Mouse (Mus musculus): Measurements from ENCODE around the gene Skil.

Skil gene

GRCm38 (mm10) chr3:31083507-31084245 lies 11.2 kb upstream of the Skil start:
- DNase-seq (ENCODE audit: low read depth): peak; percentile 50

GRCm38 (mm10) chr3:31085000-31085399 lies 9.9 kb upstream of the Skil start:
- DNase-seq (ENCODE audit: low read depth): peak; percentile 50

GRCm38 (mm10) chr3:31088789-31089775 lies 5.8 kb upstream of the Skil start:
- no peak for DNase-seq (ENCODE audit: low read depth)

DNA sequence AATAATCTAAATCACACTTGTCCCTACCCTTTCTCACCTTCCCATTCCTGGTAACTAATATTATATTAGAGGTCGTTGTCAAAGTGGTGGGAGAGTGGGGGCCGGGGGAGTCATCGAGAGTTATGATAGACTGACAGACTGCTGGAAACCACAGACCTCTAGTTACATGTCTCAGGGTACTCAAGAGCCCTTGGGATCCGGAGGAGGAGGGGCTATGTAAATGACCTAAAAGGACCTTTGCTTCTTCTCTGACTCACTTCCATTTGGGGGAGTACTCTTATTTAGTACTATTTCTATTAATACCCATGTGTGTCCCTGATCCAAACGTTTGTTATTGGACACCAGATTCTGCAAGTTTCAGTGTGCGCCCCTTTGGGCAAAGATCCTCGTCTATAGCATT lies 4.9 kb upstream of the Skil start:
- no peak for DNase-seq (ENCODE audit: low read depth)

- no peak for DNase-seq (ENCODE audit: low read depth)
Measured at GRCm38 (mm10) chr3:31093196-31093595, 1.7 kb upstream of the Skil start.

GRCm38 (mm10) chr3:31093627-31094351 lies 1.1 kb upstream of the Skil start:
- peak; percentile 94 for DNase-seq (ENCODE audit: low read depth)

- no peak for DNase-seq (ENCODE audit: low read depth)
Measured at GRCm38 (mm10) chr3:31095179-31095490, 277 bp downstream of the Skil start.

- peak; percentile 84 for DNase-seq (ENCODE audit: low read depth)
Measured at GRCm38 (mm10) chr3:31095491-31096154, 765 bp downstream of the Skil start.

DNA sequence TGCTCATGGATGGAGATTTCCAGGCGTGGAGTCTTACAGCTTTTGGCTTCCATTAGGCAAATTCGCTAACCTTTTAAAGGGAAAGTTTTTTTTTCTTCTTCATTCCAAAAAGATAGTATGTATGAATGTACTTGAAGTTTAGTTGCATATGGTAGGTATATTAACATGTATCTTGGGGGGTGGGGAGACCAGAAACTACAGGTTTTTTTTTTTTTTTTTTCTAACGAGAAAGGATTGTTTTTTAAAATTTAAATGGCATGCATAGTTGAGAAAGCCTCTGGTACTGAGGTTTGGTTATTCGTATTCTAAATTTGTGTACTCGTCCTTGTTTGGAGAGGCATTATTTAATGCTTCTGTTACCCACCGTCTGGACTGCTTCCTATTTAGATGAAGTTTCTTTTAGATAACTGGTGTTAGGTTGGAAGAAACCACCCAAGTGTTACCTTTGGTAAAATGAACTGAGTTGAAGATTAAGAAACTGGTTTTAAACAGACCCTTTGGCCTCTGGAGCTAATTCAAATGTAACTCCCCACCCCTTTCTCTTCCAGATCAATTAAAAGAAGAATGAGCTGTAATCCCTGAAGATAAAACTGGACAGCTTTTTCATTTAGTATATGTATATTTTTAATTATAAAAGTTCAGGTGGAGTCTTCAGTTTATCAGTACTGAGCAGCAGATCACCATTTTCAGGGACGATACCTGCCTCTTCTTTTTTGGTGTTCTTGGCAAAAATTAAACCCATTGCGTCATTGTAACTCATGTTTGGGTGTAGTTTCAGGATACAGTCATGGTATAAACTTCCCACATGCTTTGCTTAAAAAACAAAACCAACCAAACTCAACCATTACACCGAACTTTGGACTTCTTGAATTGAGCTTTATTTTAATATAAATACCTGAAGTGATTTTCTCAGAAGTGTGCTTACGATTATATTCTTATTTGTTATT lies 1.6 kb downstream of the Skil start:
- DNase-seq (ENCODE audit: low read depth): peak; percentile 46

DNA sequence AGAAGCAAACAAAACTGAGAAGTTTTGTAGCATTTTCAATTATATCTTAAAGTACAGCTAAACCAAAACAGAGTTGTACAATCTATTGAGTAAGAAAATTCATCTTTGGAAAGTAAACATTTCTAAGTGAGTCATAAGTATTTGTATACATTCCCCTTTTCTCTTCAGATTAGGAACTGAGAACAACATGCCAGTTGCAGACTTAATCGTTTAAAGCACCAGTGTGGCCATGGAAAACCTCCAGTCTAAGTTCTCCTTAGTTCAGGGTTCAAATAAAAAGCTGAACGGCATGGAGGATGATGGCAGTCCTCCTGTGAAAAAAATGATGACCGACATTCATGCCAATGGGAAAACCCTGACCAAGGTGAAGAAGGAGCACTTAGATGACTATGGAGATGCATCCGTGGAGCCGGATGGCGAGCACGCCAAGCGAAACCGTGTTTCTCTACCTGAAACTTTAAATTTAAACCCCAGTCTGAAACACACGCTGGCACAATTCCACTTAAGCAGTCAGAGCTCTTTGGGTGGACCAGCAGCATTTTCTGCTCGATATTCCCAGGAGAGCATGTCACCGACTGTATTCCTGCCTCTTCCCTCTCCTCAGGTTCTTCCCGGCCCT lies 2.4 kb downstream of the Skil start:
- no peak for DNase-seq (ENCODE audit: low read depth)

DNA sequence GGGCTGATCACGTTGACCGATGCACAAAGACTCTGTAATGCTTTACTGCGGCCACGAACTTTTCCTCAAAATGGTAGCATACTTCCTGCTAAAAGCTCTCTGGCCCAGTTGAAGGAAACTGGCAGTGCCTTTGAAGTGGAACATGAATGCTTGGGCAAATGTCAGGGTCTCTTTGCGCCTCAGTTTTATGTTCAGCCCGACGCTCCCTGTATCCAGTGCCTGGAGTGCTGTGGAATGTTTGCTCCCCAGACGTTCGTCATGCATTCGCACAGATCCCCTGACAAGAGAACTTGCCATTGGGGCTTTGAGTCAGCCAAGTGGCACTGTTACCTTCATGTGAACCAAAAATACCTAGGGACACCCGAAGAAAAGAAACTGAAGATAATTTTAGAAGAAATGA lies 3.1 kb downstream of the Skil start:
- no peak for DNase-seq (ENCODE audit: low read depth)

- DNase-seq (ENCODE audit: low read depth): peak; percentile 56
Measured at GRCm38 (mm10) chr3:31098556-31098955, 3.7 kb downstream of the Skil start.

GRCm38 (mm10) chr3:31100026-31100425 lies 5.2 kb downstream of the Skil start:
- peak; percentile 48 for DNase-seq (ENCODE audit: low read depth)

DNA sequence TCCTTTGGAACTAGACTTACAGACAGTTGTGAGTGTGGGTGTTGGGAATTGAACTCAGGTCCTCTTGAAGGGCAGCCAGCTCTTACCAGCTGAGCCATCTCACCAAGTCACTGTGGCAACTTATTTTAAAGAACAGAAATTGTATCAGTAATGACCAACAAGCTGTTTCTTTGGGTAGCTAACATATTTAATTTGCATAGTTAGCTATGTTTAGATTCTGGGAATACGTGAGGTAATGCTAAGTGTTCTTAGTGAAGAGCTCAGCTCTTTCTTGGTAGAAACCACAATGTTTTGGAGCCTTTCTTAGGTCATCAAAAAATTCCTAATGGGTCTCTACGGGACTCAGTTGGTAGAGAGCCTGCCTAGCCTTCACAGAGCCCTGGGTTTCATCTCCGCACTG lies 5.9 kb downstream of the Skil start:
- DNase-seq (ENCODE audit: low read depth): no peak

DNA sequence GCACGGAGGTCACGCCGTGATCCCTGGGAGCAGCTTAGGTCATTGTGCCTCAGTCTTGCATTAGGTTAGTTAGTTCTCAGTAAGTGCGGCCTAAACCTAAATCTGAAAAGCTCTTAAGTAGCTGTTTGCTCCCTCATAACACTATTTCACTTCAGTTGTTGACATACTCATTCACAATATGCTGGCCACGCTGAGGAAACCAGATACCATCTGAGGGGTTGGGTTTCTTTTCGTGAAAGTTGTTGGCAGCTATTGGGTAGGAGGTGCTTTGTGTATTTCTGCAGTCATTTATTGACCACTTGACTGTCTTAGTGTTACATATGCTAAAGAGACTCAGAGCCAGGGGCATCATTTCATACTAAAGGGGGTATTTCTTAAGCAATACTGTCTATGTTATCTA lies 10.1 kb downstream of the Skil start:
- DNase-seq (ENCODE audit: low read depth): peak; percentile 59

DNA sequence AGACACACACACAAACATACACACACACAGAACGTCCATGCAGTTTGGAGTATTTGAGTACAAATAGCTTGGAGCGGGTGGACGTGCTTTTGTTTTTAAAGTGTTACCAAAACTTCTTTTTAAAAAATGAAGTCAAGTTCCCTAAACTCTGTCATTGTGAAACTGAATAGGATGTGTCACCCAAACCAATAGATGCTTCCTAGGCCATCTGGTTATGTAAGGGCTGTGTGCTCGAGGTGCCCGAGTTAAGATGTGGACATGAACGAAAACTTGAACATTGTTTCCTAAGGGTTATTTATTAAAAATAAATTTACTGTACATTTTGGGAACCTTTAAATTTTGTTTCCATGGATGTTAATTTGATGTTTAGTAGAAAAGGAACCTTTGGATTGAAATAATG lies 11.7 kb downstream of the Skil start:
- no peak for DNase-seq (ENCODE audit: low read depth)

DNA sequence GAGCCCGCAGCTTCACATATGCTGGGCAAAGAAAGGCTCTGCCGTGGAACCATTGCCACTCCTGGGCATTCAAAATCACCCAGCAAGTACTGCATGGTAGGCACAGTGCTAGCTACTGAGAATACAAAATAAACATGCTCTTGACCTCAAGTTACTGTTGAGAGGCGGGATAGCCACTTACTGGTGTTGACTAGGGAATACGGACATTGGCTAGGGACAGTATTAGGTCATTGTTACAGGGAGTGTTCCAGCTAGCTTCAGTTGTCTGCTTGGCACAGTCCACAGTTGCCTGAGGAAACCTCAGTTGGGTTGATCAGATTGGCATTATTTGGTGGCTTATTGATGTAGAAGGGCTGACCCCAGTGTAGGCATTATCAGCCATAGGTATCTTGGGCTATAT lies 12.8 kb downstream of the Skil start:
- no peak for DNase-seq (ENCODE audit: low read depth)

- DNase-seq (ENCODE audit: low read depth): peak; percentile 74
Measured at GRCm38 (mm10) chr3:31109108-31109507, 14.2 kb downstream of the Skil start.

GRCm38 (mm10) chr3:31123098-31123497 lies 28.2 kb downstream of the Skil start:
- DNase-seq (ENCODE audit: low read depth): no peak

GRCm38 (mm10) chr3:31126303-31126702 lies 31.4 kb downstream of the Skil start:
- no peak for DNase-seq (ENCODE audit: low read depth)

Measured in induced T-regulatory cell, adult 2 months (primary cell).